Mouse (Mus musculus) myocyte (in vitro differentiated cells): ENCODE measurements around the gene Slco3a1.

Source experiments
- CEBPB ChIP-seq: IDR thresholded peaks from 2 replicates; pipeline ENCODE4 v1.6.1; 2011; ENCODE audit warnings: mild to moderate bottlenecking, moderate library complexity; ENCODE audit not compliant: poor library complexity, insufficient read depth, severe bottlenecking
- E2F4 ChIP-seq: IDR thresholded peaks from one replicate; pipeline ENCODE4 v1.6.1; 2011; ENCODE audit warnings: mild to moderate bottlenecking, control low read depth, moderate library complexity; ENCODE audit not compliant: insufficient read depth
- MAX ChIP-seq: IDR thresholded peaks from one replicate; pipeline ENCODE4 v1.6.1; 2011; ENCODE audit warnings: low read depth, mild to moderate bottlenecking, control low read depth
- MYOD1 ChIP-seq, 3 experiments: IDR thresholded peaks; one replicate each; pipeline ENCODE4 v1.6.1; 2011; ENCODE audit warnings: control low read depth in 2 of 3, low read depth in 2 of 3, mild to moderate bottlenecking in 2 of 3, moderate library complexity in 1 of 3; ENCODE audit not compliant: insufficient read length in 2 of 3, control insufficient read depth in 1 of 3
- POLR2A ChIP-seq: IDR thresholded peaks from one replicate; pipeline ENCODE4 v1.6.1; 2011; ENCODE audit warnings: low read depth, mild to moderate bottlenecking, control low read depth, moderate library complexity; ENCODE audit not compliant: insufficient read length
- POLR2AphosphoS2 ChIP-seq: IDR thresholded peaks from one replicate; pipeline ENCODE4 v1.6.1; 2011; ENCODE audit warnings: low read depth, control low read depth; ENCODE audit not compliant: insufficient read length
- SRF ChIP-seq: IDR thresholded peaks from one replicate; pipeline ENCODE4 v1.6.1; 2011; ENCODE audit warnings: low read depth; ENCODE audit not compliant: control insufficient read depth, insufficient read length
- TCF12 ChIP-seq: IDR thresholded peaks from one replicate; pipeline ENCODE4 v1.6.1; 2011; ENCODE audit warnings: mild to moderate bottlenecking, control low read depth; ENCODE audit not compliant: poor library complexity, insufficient read depth, severe bottlenecking
- TCF3 ChIP-seq: IDR thresholded peaks from one replicate; pipeline ENCODE4 v1.6.1; 2011; ENCODE audit warnings: low read depth, control low read depth; ENCODE audit not compliant: insufficient read length
- USF1 ChIP-seq: IDR thresholded peaks from one replicate; pipeline ENCODE4 v1.6.1; 2011; ENCODE audit warnings: low read depth, mild to moderate bottlenecking, control low read depth, moderate library complexity

- TF ChIP-seq POLR2A (no peak), TCF12 (no peak), SRF (no peak), CEBPB (no peak), E2F4 (no peak), MYOD1 (IDR thresholded peaks at IDR 0.05; ENCODE audit: control insufficient read depth in 1 of 3, insufficient read length in 2 of 3, low read depth in 2 of 3) (no peak), MAX (no peak), POLR2AphosphoS2 (no peak), USF1 (no peak), TCF3 (no peak)
Observed at GRCm38 (mm10) chr7:74329004-74329403, 225.6 kb downstream of the Slco3a1 start.
